Mouse (Mus musculus) cerebellum, adult 8-10 months (tissue): ENCODE results near the gene Rab9.
A peak's percentile ranks its signal among the peaks of the same experiment; 100 is the strongest.

Experiments
- DNase-seq: peaks from one replicate; pipeline ENCODE4 v3.0.0; 2022

Gene Rab9

DNA sequence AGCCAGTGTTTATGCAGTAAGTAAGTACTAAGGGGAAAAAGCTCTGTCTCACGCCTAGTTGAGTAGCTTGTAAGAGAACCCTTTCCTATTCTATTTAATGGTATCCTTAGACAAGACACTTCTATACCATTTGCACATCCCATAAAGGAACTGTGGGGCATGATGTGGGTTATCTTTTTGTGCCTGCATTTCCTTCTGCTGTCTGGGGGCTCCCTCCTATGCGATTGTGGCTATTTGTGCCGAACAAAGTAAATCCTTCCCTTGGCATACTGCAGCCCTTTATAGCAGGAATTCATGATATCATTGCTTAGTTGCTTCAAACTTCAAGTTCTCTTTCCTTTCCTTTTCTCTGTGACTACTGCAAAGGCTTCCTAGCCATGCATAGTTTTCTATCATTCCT, 35.1 kb downstream of the Rab9 start:
- no peak for DNase-seq

- DNase-seq = peak; percentile 85
These were observed 39.0 kb downstream of the Rab9 start, which contains the start of gene Ofd1 for GRCm38 (mm10) chrX:166440616-166441063. TSS of gene Ofd1 (minus strand) at chrX:166440704.

DNA sequence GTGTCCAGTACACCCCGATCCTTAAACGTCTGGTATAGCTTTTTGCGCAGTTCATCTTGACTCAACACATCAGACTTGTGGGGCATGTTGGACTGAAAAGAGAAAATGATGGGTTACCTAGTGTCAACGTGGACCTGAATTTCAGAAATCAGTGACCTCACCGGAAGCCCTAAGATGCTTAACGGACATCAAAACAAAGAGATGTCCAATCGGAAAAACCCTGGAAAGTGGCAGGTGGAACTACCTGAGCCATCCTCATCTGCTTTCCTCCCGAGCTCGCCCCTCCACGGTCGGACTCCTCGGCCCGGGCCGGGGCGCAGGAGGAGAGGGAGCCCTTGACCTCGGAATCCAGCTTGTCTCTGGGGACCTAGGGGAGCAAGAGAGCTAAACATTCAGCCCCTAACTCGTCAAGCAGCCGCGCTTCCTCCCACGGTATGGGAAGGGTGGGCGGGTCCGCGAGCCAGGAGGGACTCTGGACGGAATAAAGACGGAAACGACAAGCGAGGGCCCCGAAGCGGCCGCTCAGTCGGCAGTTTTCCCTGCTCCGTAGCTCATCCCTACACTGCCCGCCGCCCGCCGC, 39.5 kb downstream of the Rab9 start, which contains the start of gene Trappc2:
TSS of gene Trappc2 (plus strand) at position 539 of the 580 bp plus-strand sequence.
- DNase-seq = peak; percentile 47

DNA sequence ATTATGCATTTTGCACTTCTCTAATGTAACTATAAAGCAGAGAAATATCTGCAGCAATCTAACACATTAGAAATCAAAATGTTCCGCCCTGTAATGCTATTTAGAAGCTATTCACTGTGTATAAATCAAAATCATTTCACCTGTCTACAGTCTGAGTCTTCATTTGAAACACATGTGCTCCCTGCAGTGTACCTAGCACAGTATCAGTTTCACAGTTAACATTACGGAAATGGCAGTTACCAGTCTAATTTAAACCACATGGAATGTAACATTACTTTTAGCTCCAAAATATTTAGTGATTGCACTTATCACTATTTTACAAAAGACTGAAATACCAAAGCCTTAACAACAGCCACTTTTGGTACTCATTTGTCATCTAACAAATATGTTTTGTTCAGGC, 44.9 kb downstream of the Rab9 start:
- no peak for DNase-seq

GRCm38 (mm10) chrX:166416196-166416595, 63.5 kb downstream of the Rab9 start:
- DNase-seq = peak; percentile 32

DNA sequence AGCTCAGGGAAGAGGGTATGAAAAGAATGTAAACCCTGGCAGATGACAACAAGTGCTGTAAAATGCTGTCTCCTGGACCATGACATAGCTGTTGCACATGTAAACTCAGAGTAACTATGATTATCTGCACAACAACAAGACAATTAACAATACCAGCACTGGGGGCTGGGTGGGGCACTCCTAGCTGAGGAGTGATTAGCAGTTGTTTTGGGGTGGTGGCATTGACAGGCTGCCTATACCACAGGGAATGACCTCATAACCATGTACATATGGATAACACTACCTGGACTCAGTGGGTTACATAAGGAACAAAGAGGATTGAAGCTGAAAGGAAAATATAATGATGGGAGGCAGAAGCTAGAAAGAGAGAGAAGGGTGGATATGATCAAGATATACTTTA, 71.8 kb downstream of the Rab9 start:
- no peak for DNase-seq
